Mouse (Mus musculus) forebrain, postnatal 0 days (tissue): ENCODE results near the gene Ugp2. TPM values are rescaled to one million over a fixed set of nuclear protein-coding genes. Genes with fewer than 3 reads are reported as not detected.
A peak's percentile ranks its signal among the peaks of the same experiment; 100 is the strongest.
"Not testable (repeated sequence)": the region's sequence is repeated elsewhere in the genome, so short reads cannot be mapped to it uniquely, and the experiment has no call there.

ENCODE experiments used
- ATAC-seq: fragments of 200-750 bp; cut with Nextera tagmentation; 2 replicates; pipeline ENCODE4 v1.8.0; 2017; ENCODE audit warnings: mild to moderate bottlenecking, moderate library complexity
- DNase-seq: peaks from one replicate; pipeline ENCODE4 v3.0.0-alpha.2; 2015
- H3K27ac ChIP-seq: fragments of 300-500 bp; sonication (generic); 2 replicates; pipeline ENCODE4 v1.5.1; 2014; ENCODE audit warnings: low read depth, mild to moderate bottlenecking, antibody characterized with exemption, low read length, moderate library complexity, mixed read lengths
- H3K27me3 ChIP-seq: fragments of 300-500 bp; sonication (generic); 2 replicates; pipeline ENCODE4 v1.6.1; 2014; ENCODE audit warnings: mild to moderate bottlenecking, low read length, mixed read lengths; ENCODE audit not compliant: insufficient read depth
- H3K36me3 ChIP-seq: fragments of 300-500 bp; sonication (generic); 2 replicates; pipeline ENCODE4 v1.6.1; 2014; ENCODE audit warnings: mild to moderate bottlenecking, moderate library complexity; ENCODE audit not compliant: insufficient read depth
- H3K4me1 ChIP-seq: fragments of 300-500 bp; sonication (generic); 2 replicates; pipeline ENCODE4 v1.6.1; 2014; ENCODE audit warnings: antibody characterized with exemption; ENCODE audit not compliant: insufficient read depth
- H3K4me2 ChIP-seq: fragments of 300-500 bp; sonication (generic); 2 replicates; pipeline ENCODE4 v1.6.1; 2014; ENCODE audit warnings: low read depth, mild to moderate bottlenecking, moderate library complexity
- H3K4me3 ChIP-seq: fragments of 300-500 bp; sonication (generic); 2 replicates; pipeline ENCODE4 v1.5.1; 2014; ENCODE audit warnings: low read depth, low read length, mixed read lengths
- H3K9ac ChIP-seq: fragments of 300-500 bp; sonication (generic); 2 replicates; pipeline ENCODE4 v1.6.1; 2014; ENCODE audit warnings: mild to moderate bottlenecking
- H3K9me3 ChIP-seq: fragments of 300-500 bp; sonication (generic); 2 replicates; pipeline ENCODE4 v1.6.1; 2016; ENCODE audit warnings: low read length
- CTCF ChIP-seq: sonication (generic); IDR thresholded peaks from 2 replicates; pipeline ENCODE4 v1.5.1; 2016; ENCODE audit warnings: antibody characterized with exemption, control low read depth, low read depth
- WGBS: fragments of 180-500 bp; shearing (Covaris S2); extraction: QIAGEN DNeasy Blood & Tissue Kit; methylation state at CpG from one replicate; pipeline ENCODE4 v1.1.7; 2014; 5-methylcytosine and 5-hydroxymethylcytosine counted together
- polyA plus RNA-seq: library from polyadenylated mRNA; unstranded; fragments of >200 nt; fragmentation: Nextera tagmentation; extraction: Ambion mirVana; gene quantifications from 2 replicates; pipeline ENCODE4 v1.2.1, GENCODE M21; 2015
- total RNA-seq: library from RNA; depleted of rRNA; stranded (reverse); fragments of >200 nt; gene quantifications from 2 replicates; pipeline ENCODE4 v1.2.3, GENCODE M21; 2014

Gene Ugp2
- total and polyA plus RNA-seq, 2 experiments from 2014 or later: 59.9 to 69.5 TPM

- Histone ChIP-seq H3K4me2 (no peak overlapping the region), H3K4me1 (no peaks in the 10 kb centered on the region), H3K27ac (no peak overlapping the region), H3K27me3 (no peaks in the 10 kb centered on the region), H3K36me3 (peaks cover 17% of the 10 kb centered on the region; the same call in 1 of the 2 replicates), H3K9ac (no peak overlapping the region), H3K4me3 (no peak overlapping the region), H3K9me3 (no peaks in the 10 kb centered on the region)
- WGBS: 93% methylated on average over 9 of the region's 9 CpGs
- no peak for TF ChIP-seq CTCF
- ATAC-seq (no peak), DNase-seq (no peak)
Observed at GRCm38 (mm10) chr11:21313922-21314657, 56.9 kb downstream of the Ugp2 start.

- WGBS: 17% methylated on average over 6 of the region's 6 CpGs
- H3K9ac ChIP-seq: no peak overlapping the region
- ATAC-seq (no peak), DNase-seq (no peak)
- H3K27me3 ChIP-seq: no peaks in the 10 kb centered on the region
- H3K27ac ChIP-seq: no peak overlapping the region
- H3K4me3 ChIP-seq: no peak overlapping the region
- no peaks in the 10 kb centered on the region for H3K4me1 ChIP-seq
- H3K36me3 ChIP-seq: peaks cover 19% of the 10 kb centered on the region
- no peak overlapping the region for H3K4me2 ChIP-seq
- no peak for TF ChIP-seq CTCF
- no peaks in the 10 kb centered on the region for H3K9me3 ChIP-seq
Observed at GRCm38 (mm10) chr11:21309516-21309915, 61.5 kb downstream of the Ugp2 start.

DNA sequence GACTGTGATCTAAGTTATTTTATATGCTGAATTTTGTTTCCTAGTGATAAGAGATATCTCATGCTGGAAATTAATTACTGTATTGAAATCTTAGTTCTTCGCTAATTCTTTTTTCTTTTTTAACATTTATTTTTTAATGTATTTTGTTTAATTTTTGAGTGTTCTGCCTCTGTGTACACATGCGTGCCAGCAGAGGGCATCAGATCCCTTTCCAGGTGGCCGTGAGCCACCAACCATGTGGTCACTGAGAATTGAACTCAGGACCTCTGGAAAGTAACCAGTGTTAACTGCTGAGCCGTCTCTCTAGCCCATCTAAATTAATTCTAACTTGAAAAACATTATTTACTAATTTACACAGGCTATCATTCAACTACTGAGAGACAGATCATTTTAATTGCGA is 62.9 kb downstream of the Ugp2 start:
- H3K4me2 ChIP-seq: no peak overlapping the region
- H3K4me3 ChIP-seq: no peak overlapping the region
- WGBS: 82% methylated on average over 5 of the region's 5 CpGs
- ATAC-seq: no peak
- no peaks in the 10 kb centered on the region for H3K4me1 ChIP-seq
- no peak overlapping the region for H3K27ac ChIP-seq
- peak; percentile 51 for TF ChIP-seq CTCF
- H3K36me3 ChIP-seq: peaks cover 13% of the 10 kb centered on the region
- H3K27me3 ChIP-seq: no peaks in the 10 kb centered on the region
- H3K9me3 ChIP-seq: no peaks in the 10 kb centered on the region
- DNase-seq: no peak
- H3K9ac ChIP-seq: no peak overlapping the region

GRCm38 (mm10) chr11:21307078-21307668 is 63.8 kb downstream of the Ugp2 start:
- Histone ChIP-seq H3K36me3 (peaks cover 10% of the 10 kb centered on the region), H3K4me2 (no peak overlapping the region), H3K27me3 (no peaks in the 10 kb centered on the region), H3K27ac (no peak overlapping the region), H3K9me3 (no peaks in the 10 kb centered on the region), H3K9ac (no peak overlapping the region), H3K4me3 (no peak overlapping the region), H3K4me1 (no peaks in the 10 kb centered on the region)
- no peak for TF ChIP-seq CTCF
- WGBS: 87% methylated on average over 5 of the region's 5 CpGs
- ATAC-seq (no peak), DNase-seq (no peak)

DNA sequence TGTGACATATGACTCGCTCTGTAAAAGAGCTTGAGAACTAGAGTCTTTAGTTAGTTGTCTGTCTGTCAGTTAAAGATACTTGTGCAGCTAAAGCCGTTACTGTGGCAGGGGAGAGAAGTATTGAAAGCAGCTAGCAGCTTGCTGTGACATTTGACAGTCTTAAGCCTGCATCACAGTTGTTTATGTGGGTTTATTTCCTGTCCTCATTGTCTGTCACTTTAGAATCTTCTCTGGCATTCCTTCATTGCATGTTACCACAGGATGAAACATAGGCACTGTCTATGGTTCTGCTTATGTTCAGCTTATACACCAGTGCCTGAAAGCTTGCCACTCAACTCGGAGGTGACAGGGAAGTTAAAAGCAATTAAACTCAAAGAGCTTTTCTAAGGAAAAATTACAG is 67.4 kb downstream of the Ugp2 start:
- no peak overlapping the region for H3K9ac ChIP-seq
- no peak overlapping the region for H3K4me3 ChIP-seq
- DNase-seq: no peak
- H3K4me1 ChIP-seq: no peaks in the 10 kb centered on the region
- TF ChIP-seq CTCF: no peak
- WGBS: 60% methylated on average over 3 of the region's 3 CpGs
- no peaks in the 10 kb centered on the region for H3K27me3 ChIP-seq
- no peak overlapping the region for H3K4me2 ChIP-seq
- ATAC-seq: no peak
- no peak overlapping the region for H3K27ac ChIP-seq
- H3K9me3 ChIP-seq: no peaks in the 10 kb centered on the region
- H3K36me3 ChIP-seq: peaks cover 23% of the 10 kb centered on the region

GRCm38 (mm10) chr11:21295486-21295885 is 75.5 kb downstream of the Ugp2 start:
- Histone ChIP-seq H3K4me3 (no peak overlapping the region), H3K9me3 (no peaks in the 10 kb centered on the region), H3K36me3 (peaks cover 7% of the 10 kb centered on the region; the same call in 1 of the 2 replicates), H3K27ac (no peak overlapping the region), H3K27me3 (no peaks in the 10 kb centered on the region), H3K4me2 (no peak overlapping the region), H3K4me1 (no peaks in the 10 kb centered on the region), H3K9ac (no peak overlapping the region)
- ATAC-seq (no peak), DNase-seq (no peak)
- TF ChIP-seq CTCF: no peak
- 83% methylated on average over 5 of the region's 5 CpGs for WGBS

GRCm38 (mm10) chr11:21288153-21288552 is 82.8 kb downstream of the Ugp2 start:
- H3K4me2 ChIP-seq, H3K9ac ChIP-seq, H3K9me3 ChIP-seq, ATAC-seq, H3K27me3 ChIP-seq, H3K4me1 ChIP-seq, H3K36me3 ChIP-seq, DNase-seq, H3K4me3 ChIP-seq, H3K27ac ChIP-seq: not testable (repeated sequence)
- WGBS: 100% methylated on average over 2 of the region's 2 CpGs
